Mouse (Mus musculus) embryonic facial prominence, embryonic 14.5 days (tissue): Measurements from ENCODE around the gene Npas3. TPM values are rescaled to one million over a fixed set of nuclear protein-coding genes. Genes with fewer than 3 reads are reported as not detected.

ENCODE experiments used
- ATAC-seq: fragments of 200-750 bp; cut with Nextera tagmentation; 2 replicates; pipeline ENCODE4 v1.8.0; 2017; ENCODE audit warnings: low read depth, moderate number of reproducible peaks, moderate TSS enrichment
- DNase-seq: peaks from one replicate; pipeline ENCODE4 v3.0.0-alpha.2; 2015; ENCODE audit warnings: low spot score
- H3K27ac ChIP-seq: fragments of 300-500 bp; sonication (generic); replicated peaks from 2 replicates; pipeline ENCODE4 v1.5.1; 2014; ENCODE audit warnings: low read depth, mild to moderate bottlenecking, low read length, moderate library complexity
- H3K27me3 ChIP-seq: fragments of 300-500 bp; sonication (generic); replicated peaks from 2 replicates; pipeline ENCODE4 v1.6.1; 2014; ENCODE audit warnings: low read length; ENCODE audit not compliant: control insufficient read depth, insufficient read depth
- H3K36me3 ChIP-seq: fragments of 300-500 bp; sonication (generic); 2 replicates; pipeline ENCODE4 v1.6.1; 2014; ENCODE audit warnings: low read length, mixed read lengths; ENCODE audit not compliant: control insufficient read depth, insufficient read depth
- H3K4me1 ChIP-seq: fragments of 300-500 bp; sonication (generic); 2 replicates; pipeline ENCODE4 v1.6.1; 2014; ENCODE audit warnings: antibody characterized with exemption, low read length; ENCODE audit not compliant: control insufficient read depth, insufficient read depth
- H3K4me2 ChIP-seq: fragments of 300-500 bp; sonication (generic); 2 replicates; pipeline ENCODE4 v1.6.1; 2014; ENCODE audit warnings: low read depth, mild to moderate bottlenecking, low read length, moderate library complexity, mixed read lengths
- H3K4me3 ChIP-seq: fragments of 300-500 bp; sonication (generic); 2 replicates; pipeline ENCODE4 v1.5.1; 2014; ENCODE audit warnings: low read depth, mild to moderate bottlenecking, low read length
- H3K9ac ChIP-seq: fragments of 300-500 bp; sonication (generic); 2 replicates; pipeline ENCODE4 v1.6.1; 2014; ENCODE audit warnings: low read depth, mild to moderate bottlenecking, low read length, moderate library complexity, mixed read lengths
- H3K9me3 ChIP-seq: fragments of 300-500 bp; sonication (generic); 2 replicates; pipeline ENCODE4 v1.6.1; 2016; ENCODE audit warnings: low read length; ENCODE audit not compliant: control insufficient read depth
- WGBS: fragments of 180-500 bp; shearing (Covaris S2); extraction: QIAGEN DNeasy Blood & Tissue Kit; methylation state at CpG from one replicate; pipeline ENCODE4 v1.1.7; 2014; 5-methylcytosine and 5-hydroxymethylcytosine counted together
- polyA plus RNA-seq: library from polyadenylated mRNA; unstranded; fragments of >200 nt; fragmentation: Nextera tagmentation; extraction: Ambion mirVana; gene quantifications from 2 replicates; pipeline ENCODE4 v1.2.1, GENCODE M21; 2014

Gene Npas3
- polyA plus RNA-seq, 1 experiment from 2014 or later: 4.4 TPM

- Histone ChIP-seq H3K27me3 (no peaks in the 10 kb centered on the region), H3K9me3 (no peaks in the 10 kb centered on the region), H3K36me3 (no peaks in the 10 kb centered on the region), H3K4me1 (peaks cover 16% of the 10 kb centered on the region; the same call in 1 of the 2 replicates), H3K4me3 (no peak overlapping the region), H3K9ac (no peak overlapping the region), H3K4me2 (no peak overlapping the region), H3K27ac (no peak overlapping the region)
- 33% methylated on average over 9 of the region's 9 CpGs for WGBS
- ATAC-seq: no peak
- DNase-seq: peak; percentile 64
Observed at GRCm38 (mm10) chr12:53331391-53331790, 82.9 kb downstream of the Npas3 start.

DNA sequence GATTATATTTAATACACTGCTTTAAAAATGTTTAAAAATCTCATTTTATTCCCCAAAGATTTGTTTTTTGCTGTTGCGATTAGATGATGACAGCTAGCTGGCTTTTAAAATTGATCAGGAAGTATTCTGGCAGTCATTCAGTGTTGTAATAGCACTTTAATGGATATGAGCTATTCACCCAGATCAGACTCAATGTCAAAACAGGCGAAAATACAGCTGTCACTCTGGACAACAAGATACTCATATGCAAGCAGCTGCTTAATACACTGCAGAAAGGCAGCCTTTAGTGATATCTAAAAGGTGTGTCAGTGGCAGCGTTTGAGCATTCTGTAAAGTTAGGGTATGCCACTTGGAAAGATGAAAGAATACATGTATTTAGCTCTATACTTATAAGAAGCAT is 83.3 kb downstream of the Npas3 start:
- Histone ChIP-seq H3K9me3 (no peaks in the 10 kb centered on the region), H3K4me1 (peaks cover 16% of the 10 kb centered on the region; the same call in 1 of the 2 replicates), H3K36me3 (no peaks in the 10 kb centered on the region), H3K27ac (no peak overlapping the region), H3K27me3 (no peaks in the 10 kb centered on the region), H3K4me2 (no peak overlapping the region), H3K4me3 (no peak overlapping the region), H3K9ac (no peak overlapping the region)
- ATAC-seq (no peak), DNase-seq (peak; percentile 37)
- 58% methylated on average over 3 of the region's 3 CpGs for WGBS

GRCm38 (mm10) chr12:53333251-53333650 is 84.8 kb downstream of the Npas3 start:
- H3K4me3 ChIP-seq: no peak overlapping the region
- no peak overlapping the region for H3K4me2 ChIP-seq
- ATAC-seq (no peak), DNase-seq (no peak)
- H3K4me1 ChIP-seq: peaks cover 8% of the 10 kb centered on the region; the same call in 1 of the 2 replicates
- H3K36me3 ChIP-seq: no peaks in the 10 kb centered on the region
- H3K9ac ChIP-seq: no peak overlapping the region
- H3K9me3 ChIP-seq: no peaks in the 10 kb centered on the region
- H3K27ac ChIP-seq: no peak overlapping the region
- H3K27me3 ChIP-seq: no peaks in the 10 kb centered on the region
- 84% methylated on average over 2 of the region's 2 CpGs for WGBS

DNA sequence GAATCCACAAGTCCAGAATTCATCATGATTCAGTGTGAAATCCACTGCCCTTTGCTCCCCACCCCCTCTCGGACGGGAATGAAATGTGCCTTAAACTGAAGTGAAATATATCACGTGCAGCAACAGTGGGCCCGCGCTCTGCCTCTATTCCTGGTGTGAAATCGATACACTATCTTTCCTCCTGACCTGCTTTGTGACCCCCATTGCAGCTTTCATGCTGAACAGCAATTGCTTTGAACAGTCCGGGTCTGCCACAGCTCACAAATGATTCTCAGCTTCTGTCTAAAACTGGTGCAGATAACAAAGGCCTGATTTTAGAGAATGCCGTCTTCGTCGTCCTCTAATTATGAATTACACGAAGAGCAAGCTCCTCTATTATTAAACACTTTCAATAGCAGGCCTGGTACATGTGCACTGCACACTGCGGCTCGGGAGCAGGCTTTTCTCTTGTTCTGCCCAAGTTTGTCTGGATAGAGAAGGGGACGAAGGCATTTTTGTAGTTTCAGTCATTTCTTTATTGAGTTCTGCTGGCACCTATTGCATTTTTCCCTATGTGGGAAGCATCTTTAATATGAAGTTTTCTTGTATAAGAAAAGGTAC is 90.0 kb downstream of the Npas3 start:
- ATAC-seq: no peak
- Histone ChIP-seq H3K9me3 (no peaks in the 10 kb centered on the region), H3K4me3 (no peak overlapping the region), H3K27me3 (no peaks in the 10 kb centered on the region), H3K4me2 (no peak overlapping the region), H3K27ac (no peak overlapping the region), H3K36me3 (no peaks in the 10 kb centered on the region), H3K9ac (no peak overlapping the region), H3K4me1 (0 out of 2 replicates have a peak, but pooled peaks cover 4% of the 10 kb centered on the region)
- DNase-seq: peak; percentile 17
- WGBS: 38% methylated on average over 14 of the region's 14 CpGs

DNA sequence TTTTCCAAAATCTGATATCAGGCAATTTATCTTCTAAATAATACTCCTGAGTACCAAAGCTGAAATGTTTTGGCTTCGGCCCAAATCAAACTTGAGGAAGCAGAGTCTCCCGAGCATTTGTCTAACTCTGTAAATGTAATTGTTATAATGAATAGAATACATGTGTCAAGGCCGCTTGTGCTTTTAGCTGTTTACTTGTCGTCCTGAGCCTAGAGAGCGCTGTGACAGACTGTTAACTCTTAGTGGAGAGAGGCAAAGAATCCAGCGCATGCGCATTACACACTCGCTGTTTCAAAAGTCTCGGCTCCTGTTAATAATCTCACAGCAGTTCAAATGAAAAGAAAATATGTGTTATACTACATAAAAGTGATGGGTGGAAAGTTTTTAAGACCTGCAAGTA is 94.3 kb downstream of the Npas3 start:
- no peak overlapping the region for H3K9ac ChIP-seq
- no peaks in the 10 kb centered on the region for H3K27me3 ChIP-seq
- WGBS: 47% methylated on average over 9 of the region's 9 CpGs
- no peak overlapping the region for H3K27ac ChIP-seq
- H3K9me3 ChIP-seq: no peaks in the 10 kb centered on the region
- H3K4me1 ChIP-seq: 0 out of 2 replicates have a peak, but pooled peaks cover 4% of the 10 kb centered on the region
- H3K4me3 ChIP-seq: no peak overlapping the region
- DNase-seq: peak; percentile 55
- H3K36me3 ChIP-seq: no peaks in the 10 kb centered on the region
- no peak for ATAC-seq
- no peak overlapping the region for H3K4me2 ChIP-seq

- H3K27me3 ChIP-seq: no peaks in the 10 kb centered on the region
- H3K4me3 ChIP-seq: no peak overlapping the region
- DNase-seq: no peak
- WGBS: 76% methylated on average over 7 of the region's 7 CpGs
- no peak for ATAC-seq
- H3K27ac ChIP-seq: no peak overlapping the region
- H3K36me3 ChIP-seq: no peaks in the 10 kb centered on the region
- no peaks in the 10 kb centered on the region for H3K4me1 ChIP-seq
- H3K9ac ChIP-seq: no peak overlapping the region
- H3K9me3 ChIP-seq: no peaks in the 10 kb centered on the region
- H3K4me2 ChIP-seq: no peak overlapping the region
Observed at GRCm38 (mm10) chr12:53351860-53352259, 103.4 kb downstream of the Npas3 start.

DNA sequence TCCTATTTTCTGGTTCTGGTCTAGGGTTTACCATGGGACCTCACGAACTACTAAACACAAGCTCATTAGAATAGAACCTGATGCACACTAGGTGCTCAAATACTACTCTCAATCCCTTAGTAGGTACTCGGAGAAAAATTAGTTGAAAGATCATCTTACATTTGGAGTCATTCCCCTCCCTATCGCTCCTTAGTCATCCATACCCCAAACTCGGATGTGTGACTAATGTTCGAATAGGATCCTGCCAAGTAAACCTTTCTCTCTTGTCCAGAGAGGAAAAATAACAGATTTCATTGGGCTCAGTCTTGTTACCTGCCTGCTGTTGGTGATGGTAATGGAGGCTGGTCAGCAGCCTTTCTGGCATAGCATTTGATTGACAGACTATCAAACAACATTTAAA is 117.3 kb downstream of the Npas3 start:
- Histone ChIP-seq H3K9ac (no peak overlapping the region), H3K27me3 (no peaks in the 10 kb centered on the region), H3K4me3 (no peak overlapping the region), H3K4me1 (no peaks in the 10 kb centered on the region), H3K4me2 (no peak overlapping the region), H3K9me3 (no peaks in the 10 kb centered on the region), H3K36me3 (no peaks in the 10 kb centered on the region), H3K27ac (no peak overlapping the region)
- 81% methylated on average over 5 of the region's 5 CpGs for WGBS
- no peak for ATAC-seq
- no peak for DNase-seq

GRCm38 (mm10) chr12:53384851-53385250 is 136.4 kb downstream of the Npas3 start:
- no peaks in the 10 kb centered on the region for H3K36me3 ChIP-seq
- no peak overlapping the region for H3K27ac ChIP-seq
- H3K9ac ChIP-seq: no peak overlapping the region
- ATAC-seq (no peak), DNase-seq (no peak)
- 68% methylated on average over 8 of the region's 8 CpGs for WGBS
- no peaks in the 10 kb centered on the region for H3K4me1 ChIP-seq
- no peaks in the 10 kb centered on the region for H3K9me3 ChIP-seq
- H3K27me3 ChIP-seq: no peaks in the 10 kb centered on the region
- H3K4me2 ChIP-seq: no peak overlapping the region
- H3K4me3 ChIP-seq: no peak overlapping the region

DNA sequence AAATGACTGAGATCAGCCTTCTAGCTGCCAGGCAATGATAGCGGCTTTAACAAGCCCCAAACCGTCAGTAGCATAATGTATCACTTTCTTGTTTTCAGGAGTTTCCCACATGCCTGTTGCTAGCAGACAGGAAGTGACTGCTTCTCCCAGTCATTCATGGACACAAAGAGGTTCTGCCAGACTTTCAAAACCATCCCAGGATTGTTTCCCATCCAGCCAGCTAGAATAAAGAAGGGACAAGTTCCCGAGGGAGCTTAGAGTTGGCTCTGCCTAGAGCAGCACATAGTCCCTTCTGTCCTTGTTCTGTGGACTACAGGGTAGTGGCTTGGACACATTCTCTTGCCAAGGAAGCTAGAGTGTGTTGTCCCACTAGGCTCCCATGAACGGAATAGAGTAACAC is 157.4 kb downstream of the Npas3 start:
- DNase-seq: peak; percentile 16
- Histone ChIP-seq H3K9me3 (no peaks in the 10 kb centered on the region), H3K4me2 (no peak overlapping the region), H3K4me1 (no peaks in the 10 kb centered on the region), H3K27me3 (no peaks in the 10 kb centered on the region), H3K36me3 (no peaks in the 10 kb centered on the region), H3K9ac (no peak overlapping the region), H3K27ac (no peak overlapping the region), H3K4me3 (no peak overlapping the region)
- no peak for ATAC-seq
- 37% methylated on average over 4 of the region's 4 CpGs for WGBS
